Mouse (Mus musculus): Measurements from ENCODE around the gene Drd1.

DNA sequence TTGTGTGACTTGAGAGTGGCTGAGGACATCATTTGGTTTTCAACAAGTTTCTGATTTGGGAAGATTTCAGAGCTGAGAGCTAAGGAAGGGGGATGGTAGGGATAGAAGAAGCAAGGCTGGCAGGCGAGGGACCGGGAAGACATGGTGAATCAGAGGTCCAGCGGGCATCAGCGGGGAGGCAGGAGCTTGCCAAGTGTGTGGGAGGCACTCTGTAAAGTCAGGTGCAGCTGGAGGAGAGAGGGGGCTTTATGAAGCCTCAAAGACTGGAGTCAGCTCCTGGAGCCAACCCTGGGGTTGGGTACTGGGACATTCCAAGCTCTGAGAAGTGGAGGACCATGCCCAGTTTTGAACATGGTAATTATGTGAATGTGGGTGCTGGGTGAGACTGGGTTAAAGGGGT is 38.8 kb upstream of the Drd1 start:
- TF ChIP-seq CTCF (IDR thresholded peaks at IDR 0.05; ENCODE audit: low read depth, low read length) (no peak), GATA1 (IDR thresholded peaks at IDR 0.05; ENCODE audit: borderline replicate concordance, low read length) (no peak), TAL1 (conservative IDR thresholded peaks at IDR 0.05; ENCODE audit: low read depth, low read length) (no peak), POLR2AphosphoS5 (IDR thresholded peaks at IDR 0.05; ENCODE audit: insufficient replicate concordance, low read depth, low read length) (no peak)

Measured in G1E (cell line).